Mouse (Mus musculus) liver, adult 2 months (tissue): ENCODE data around the gene Gm45618. TPM values are rescaled to one million over a fixed set of nuclear protein-coding genes. Genes with fewer than 3 reads are reported as not detected.
"Not testable (repeated sequence)": the region's sequence is repeated elsewhere in the genome, so short reads cannot be mapped to it uniquely, and the experiment has no call there.

Experiments
- DNase-seq: peaks from one replicate; pipeline ENCODE4 v3.0.0-alpha.2; 2011; ENCODE audit warnings: low read depth, low spot score; ENCODE audit errors: extremely low read depth
- H3K27ac ChIP-seq: fragments of 200-500 bp; replicated peaks from 2 replicates; pipeline ENCODE4 v1.5.1; 2012; ENCODE audit warnings: low read depth, mild to moderate bottlenecking, control low read depth, inconsistent platforms, low read length; ENCODE audit not compliant: insufficient read depth
- H3K27me3 ChIP-seq: fragments of 200-500 bp; 2 replicates; pipeline ENCODE4 v1.6.1; 2012; ENCODE audit warnings: mild to moderate bottlenecking, moderate library complexity, low read length, inconsistent platforms; ENCODE audit not compliant: control insufficient read depth, insufficient read depth
- H3K36me3 ChIP-seq: fragments of 200-500 bp; 2 replicates; pipeline ENCODE4 v1.6.1; 2012; ENCODE audit warnings: low read length, inconsistent platforms; ENCODE audit not compliant: control insufficient read depth, insufficient read depth
- H3K4me1 ChIP-seq: fragments of 200-500 bp; 2 replicates; pipeline ENCODE4 v1.6.1; 2011; ENCODE audit warnings: low read length; ENCODE audit not compliant: control insufficient read depth, insufficient read depth
- H3K4me3 ChIP-seq: fragments of 200-500 bp; 2 replicates; pipeline ENCODE4 v1.5.1; 2011; ENCODE audit warnings: low read depth, mild to moderate bottlenecking, control low read depth, low read length, moderate library complexity; ENCODE audit not compliant: insufficient read depth
- H3K79me2 ChIP-seq: fragments of 200-500 bp; 2 replicates; pipeline ENCODE4 v1.6.1; 2012; ENCODE audit warnings: inconsistent platforms, mild to moderate bottlenecking, low read length, moderate library complexity; ENCODE audit not compliant: control insufficient read depth, insufficient read depth
- H3K9ac ChIP-seq: fragments of 200-500 bp; 2 replicates; pipeline ENCODE4 v1.6.1; 2012; ENCODE audit warnings: low read depth, mild to moderate bottlenecking, control low read depth, inconsistent platforms, low read length
- CTCF ChIP-seq: fragments of 200-500 bp; IDR thresholded peaks from 2 replicates; pipeline ENCODE4 v1.5.1; 2011; ENCODE audit warnings: low read depth, low read length, control low read depth
- POLR2A ChIP-seq: fragments of 200-500 bp; IDR thresholded peaks from 2 replicates; pipeline ENCODE4 v1.6.1; 2011; ENCODE audit warnings: low read length, control low read depth; ENCODE audit not compliant: insufficient read depth; ENCODE audit errors: extremely low read depth
- whole genome bisulfite sequencing: fragments of 180-500 bp; shearing (Covaris S2); methylation state at CpG from one replicate; pipeline ENCODE4 v1.1.7; 2018; 5-methylcytosine and 5-hydroxymethylcytosine counted together
- polyA plus RNA-seq: library from polyadenylated mRNA; depleted of rRNA; stranded (reverse); fragments of >200 nt; gene quantifications from 2 replicates; pipeline ENCODE4 v1.2.3, GENCODE M21; 2012
- total RNA-seq: library from RNA; depleted of rRNA; stranded (reverse); fragments of >200 nt; gene quantifications from 2 replicates; pipeline ENCODE4 v1.2.3, GENCODE M21; 2014

The Gm45618 gene
- total and polyA plus RNA-seq, 2 experiments: not detected

GRCm38 (mm10) chr7:142152191-142152590, 31.7 kb upstream of the Gm45618 start:
- Histone ChIP-seq H3K4me1 (no peaks in the 10 kb centered on the region), H3K79me2 (no peaks in the 10 kb centered on the region), H3K27ac (no peak overlapping the region), H3K4me3 (no peak overlapping the region), H3K36me3 (no peaks in the 10 kb centered on the region), H3K9ac (no peak overlapping the region), H3K27me3 (no peaks in the 10 kb centered on the region)
- DNase-seq: no peak
- TF ChIP-seq CTCF: no peak
- TF ChIP-seq POLR2A: no peak
- 80% methylated on average over 4 of the region's 4 CpGs for WGBS

GRCm38 (mm10) chr7:142148633-142149032, 28.1 kb upstream of the Gm45618 start:
- no peak for DNase-seq
- TF ChIP-seq POLR2A (no peak), CTCF (no peak)
- Histone ChIP-seq H3K79me2 (no peaks in the 10 kb centered on the region), H3K9ac (no peak overlapping the region), H3K4me3 (no peak overlapping the region), H3K27ac (no peak overlapping the region), H3K4me1 (no peaks in the 10 kb centered on the region), H3K27me3 (peaks cover 4% of the 10 kb centered on the region; the same call in 1 of the 2 replicates), H3K36me3 (no peaks in the 10 kb centered on the region)

GRCm38 (mm10) chr7:142146033-142146432, 25.5 kb upstream of the Gm45618 start:
- peak; percentile 58 for DNase-seq
- TF ChIP-seq CTCF (0 out of 2 replicates have a peak, but pooled peaks have one; percentile 18), POLR2A (no peak)

GRCm38 (mm10) chr7:142145413-142145940, 24.9 kb upstream of the Gm45618 start:
- no peak overlapping the region for H3K27ac ChIP-seq
- peaks cover 4% of the 10 kb centered on the region; the same call in 1 of the 2 replicates for H3K27me3 ChIP-seq
- WGBS: 32% methylated on average over 3 of the region's 4 CpGs
- no peaks in the 10 kb centered on the region for H3K79me2 ChIP-seq
- no peak overlapping the region for H3K4me3 ChIP-seq
- H3K36me3 ChIP-seq: no peaks in the 10 kb centered on the region
- H3K9ac ChIP-seq: no peak overlapping the region
- H3K4me1 ChIP-seq: no peaks in the 10 kb centered on the region
- TF ChIP-seq POLR2A: no peak
- TF ChIP-seq CTCF: no peak
- no peak for DNase-seq

More at GRCm38 (mm10) chr7:142146033-142146432, 25.5 kb upstream of the Gm45618 start:
- H3K4me3 ChIP-seq: no peak overlapping the region
- peaks cover 4% of the 10 kb centered on the region; the same call in 1 of the 2 replicates for H3K27me3 ChIP-seq
- no peaks in the 10 kb centered on the region for H3K4me1 ChIP-seq
- H3K27ac ChIP-seq: no peak overlapping the region
- no peak overlapping the region for H3K9ac ChIP-seq
- H3K36me3 ChIP-seq: no peaks in the 10 kb centered on the region
- no peaks in the 10 kb centered on the region for H3K79me2 ChIP-seq
- 0% methylated on average over 1 of the region's 1 CpGs for WGBS

- TF ChIP-seq POLR2A (no peak), CTCF (no peak)
- H3K4me1 ChIP-seq: no peaks in the 10 kb centered on the region
- H3K79me2 ChIP-seq: no peaks in the 10 kb centered on the region
- H3K27ac ChIP-seq: no peak within 1 kb of the TSS
- H3K9ac ChIP-seq: no peak within 1 kb of the TSS
- peaks cover 4% of the 10 kb centered on the region; the same call in 1 of the 2 replicates for H3K27me3 ChIP-seq
- H3K36me3 ChIP-seq: no peaks in the 10 kb centered on the region
- DNase-seq: no peak
- no peak within 1 kb of the TSS for H3K4me3 ChIP-seq
- WGBS: 85% methylated on average over 1 of the region's 1 CpGs
These were observed 24.0 kb upstream of the Gm45618 start, which contains the start of gene Gm45337 for GRCm38 (mm10) chr7:142144507-142144906. Gm45337 (minus strand) TSS chr7:142144607.

GRCm38 (mm10) chr7:142143506-142144010, 23.0 kb upstream of the Gm45618 start:
- H3K36me3 ChIP-seq, H3K9ac ChIP-seq, H3K4me3 ChIP-seq, H3K27ac ChIP-seq, H3K4me1 ChIP-seq, H3K79me2 ChIP-seq, DNase-seq, H3K27me3 ChIP-seq: not testable (repeated sequence)
- WGBS: 29% methylated on average over 1 of the region's 1 CpGs
